Mouse (Mus musculus) limb, embryonic 15.5 days (tissue): ENCODE results near the gene Mindy1. TPM values are rescaled to one million over a fixed set of nuclear protein-coding genes. Genes with fewer than 3 reads are reported as not detected.

Experiments
- ATAC-seq: fragments of 200-750 bp; cut with Nextera tagmentation; 2 replicates; pipeline ENCODE4 v1.8.0; 2017; ENCODE audit warnings: low read depth, moderate TSS enrichment; ENCODE audit not compliant: insufficient number of reproducible peaks, low FRiP score, low TSS enrichment
- H3K27ac ChIP-seq: fragments of 300-500 bp; sonication (generic); 2 replicates; pipeline ENCODE4 v1.5.1; 2015; ENCODE audit warnings: moderate library complexity, mild to moderate bottlenecking, inconsistent platforms
- H3K27me3 ChIP-seq: fragments of 300-500 bp; sonication (generic); 2 replicates; pipeline ENCODE4 v1.6.1; 2015; ENCODE audit warnings: inconsistent platforms
- H3K36me3 ChIP-seq: fragments of 300-500 bp; sonication (generic); 2 replicates; pipeline ENCODE4 v1.6.1; 2015; ENCODE audit warnings: inconsistent platforms
- H3K4me1 ChIP-seq: fragments of 300-500 bp; sonication (generic); 2 replicates; pipeline ENCODE4 v1.6.1; 2015; ENCODE audit warnings: inconsistent platforms
- H3K4me2 ChIP-seq: fragments of 300-500 bp; sonication (generic); 2 replicates; pipeline ENCODE4 v1.6.1; 2015; ENCODE audit warnings: mild to moderate bottlenecking, inconsistent platforms
- H3K4me3 ChIP-seq: fragments of 300-500 bp; sonication (generic); 2 replicates; pipeline ENCODE4 v1.5.1; 2015; ENCODE audit warnings: mild to moderate bottlenecking, inconsistent platforms
- H3K9ac ChIP-seq: fragments of 300-500 bp; sonication (generic); 2 replicates; pipeline ENCODE4 v1.6.1; 2015; ENCODE audit warnings: inconsistent platforms
- H3K9me3 ChIP-seq: fragments of 300-500 bp; sonication (generic); 2 replicates; pipeline ENCODE4 v1.6.1; 2016; ENCODE audit warnings: inconsistent platforms
- WGBS: fragments of 180-500 bp; shearing (Covaris S2); methylation state at CpG from one replicate; pipeline ENCODE4 v1.1.7; 2015; 5-methylcytosine and 5-hydroxymethylcytosine counted together
- polyA plus RNA-seq: library from polyadenylated mRNA; unstranded; fragments of >200 nt; fragmentation: Nextera tagmentation; extraction: Ambion mirVana; gene quantifications from 2 replicates; pipeline ENCODE4 v1.2.1, GENCODE M21; 2015

Mindy1 gene
- polyA plus RNA-seq, 1 experiment from 2014 or later, result 53.1 TPM

DNA sequence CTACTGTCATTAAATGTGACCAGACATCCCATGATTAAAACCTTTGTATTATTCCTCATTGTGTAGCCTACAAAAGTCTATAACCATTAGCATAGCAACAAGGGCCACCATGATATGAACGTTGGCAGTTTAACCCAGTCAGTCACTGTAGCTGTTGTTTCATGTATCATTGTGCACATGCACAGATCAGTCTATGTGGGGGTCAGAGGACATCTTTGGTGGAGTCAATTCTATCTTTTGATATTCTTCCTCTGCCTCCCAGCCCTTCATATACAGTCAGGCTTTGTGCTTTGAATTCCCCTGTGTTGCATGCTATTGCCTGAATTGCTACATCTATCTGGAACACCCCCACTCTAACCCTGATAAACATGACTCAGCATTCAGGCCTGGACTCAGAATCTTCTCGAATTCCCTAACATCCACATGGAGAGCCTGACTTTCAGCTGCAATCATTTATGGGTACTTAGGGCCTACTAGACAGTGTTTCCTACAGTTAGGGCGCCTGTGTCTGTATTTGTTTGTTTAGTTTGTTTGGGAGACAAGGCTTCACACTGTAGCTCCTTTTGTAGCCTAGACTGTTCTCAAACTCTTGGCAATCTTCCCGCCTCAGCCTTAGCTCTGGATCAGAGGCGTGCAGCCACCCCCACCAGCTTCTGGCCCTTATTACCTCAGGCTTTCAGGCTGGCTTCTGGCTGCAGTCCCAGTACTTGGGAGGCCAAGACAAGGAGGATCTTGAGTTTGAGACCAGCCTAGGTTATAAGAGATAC, 34.5 kb upstream of the Mindy1 start:
- ATAC-seq, result no peak
- H3K4me3 ChIP-seq, result no peak overlapping the region
- H3K4me2 ChIP-seq, result no peak overlapping the region
- H3K27me3 ChIP-seq, result no peaks in the 10 kb centered on the region
- H3K9ac ChIP-seq, result no peak overlapping the region
- no peaks in the 10 kb centered on the region for H3K9me3 ChIP-seq
- no peaks in the 10 kb centered on the region for H3K4me1 ChIP-seq
- 77% methylated on average over 5 of the region's 5 CpGs for WGBS
- no peak overlapping the region for H3K27ac ChIP-seq
- H3K36me3 ChIP-seq, result 0 out of 2 replicates have a peak, but pooled peaks cover 2% of the 10 kb centered on the region

DNA sequence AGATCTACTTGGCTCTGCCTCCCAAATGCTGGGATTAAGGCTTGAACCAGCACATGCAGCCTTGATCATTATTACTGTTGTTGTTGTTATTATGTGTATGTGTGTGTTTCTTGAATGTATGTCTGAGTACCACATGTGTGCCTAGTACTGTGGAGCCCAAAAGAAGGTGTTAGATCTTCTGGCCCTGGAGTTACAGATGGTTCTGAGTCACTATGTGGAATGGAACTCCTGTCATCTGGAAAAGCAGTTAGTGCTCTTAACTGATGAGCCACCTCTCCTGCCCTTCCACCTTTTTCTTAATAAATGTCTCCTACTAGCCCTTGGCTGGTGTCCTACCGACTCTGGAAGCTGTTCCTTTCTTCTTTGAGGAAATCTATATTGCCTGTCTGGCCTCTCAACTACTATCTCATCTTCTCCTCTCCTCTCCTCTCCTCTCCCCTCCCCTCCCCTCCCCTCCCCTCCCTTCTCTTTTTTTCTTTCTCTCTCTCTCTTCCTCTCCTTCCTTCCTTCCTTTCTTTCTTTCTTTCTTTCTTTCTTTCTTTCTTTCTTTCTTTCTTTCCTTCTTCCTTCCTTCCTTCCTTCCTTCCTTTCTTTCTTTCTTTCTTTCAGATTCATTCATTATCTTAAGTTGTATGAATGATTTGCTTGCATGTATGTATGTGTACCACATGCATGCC, 33.3 kb upstream of the Mindy1 start:
- ATAC-seq, result no peak

DNA sequence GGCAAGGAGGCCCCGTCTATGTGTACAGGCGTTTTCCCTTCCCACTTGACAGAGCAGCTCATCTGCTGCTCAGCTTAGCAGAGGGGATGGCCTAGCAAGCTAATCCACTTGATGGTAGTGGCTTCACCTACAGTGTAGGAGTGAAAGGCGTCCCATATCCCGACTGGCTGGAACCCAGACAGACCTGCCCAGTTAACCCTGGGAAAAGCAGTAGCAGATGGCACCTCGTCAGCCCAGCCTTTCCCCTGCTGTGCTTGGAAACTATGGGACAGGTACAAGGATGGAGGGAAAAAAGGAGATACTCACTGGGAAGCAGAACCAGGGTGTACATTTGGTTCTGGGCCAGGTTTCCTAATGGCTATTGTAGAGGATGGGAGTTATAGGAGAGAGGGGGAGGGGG, 30.8 kb upstream of the Mindy1 start:
- 64% methylated on average over 5 of the region's 5 CpGs for WGBS
- peak overlapping the region; percentile 8; the same call in 1 of the 2 replicates for H3K27ac ChIP-seq

More for the DNA sequence above, 33.3 kb upstream of the Mindy1 start:
- no peak overlapping the region for H3K4me2 ChIP-seq
- H3K27ac ChIP-seq, result no peak overlapping the region; the same call in 1 of the 2 replicates
- H3K4me3 ChIP-seq, result no peak overlapping the region
- peaks cover 3% of the 10 kb centered on the region; the same call in 1 of the 2 replicates for H3K36me3 ChIP-seq
- no peak overlapping the region for H3K9ac ChIP-seq
- no peaks in the 10 kb centered on the region for H3K9me3 ChIP-seq
- no peaks in the 10 kb centered on the region for H3K4me1 ChIP-seq
- WGBS, result 53% methylated on average over 1 of the region's 1 CpGs
- H3K27me3 ChIP-seq, result no peaks in the 10 kb centered on the region

DNA sequence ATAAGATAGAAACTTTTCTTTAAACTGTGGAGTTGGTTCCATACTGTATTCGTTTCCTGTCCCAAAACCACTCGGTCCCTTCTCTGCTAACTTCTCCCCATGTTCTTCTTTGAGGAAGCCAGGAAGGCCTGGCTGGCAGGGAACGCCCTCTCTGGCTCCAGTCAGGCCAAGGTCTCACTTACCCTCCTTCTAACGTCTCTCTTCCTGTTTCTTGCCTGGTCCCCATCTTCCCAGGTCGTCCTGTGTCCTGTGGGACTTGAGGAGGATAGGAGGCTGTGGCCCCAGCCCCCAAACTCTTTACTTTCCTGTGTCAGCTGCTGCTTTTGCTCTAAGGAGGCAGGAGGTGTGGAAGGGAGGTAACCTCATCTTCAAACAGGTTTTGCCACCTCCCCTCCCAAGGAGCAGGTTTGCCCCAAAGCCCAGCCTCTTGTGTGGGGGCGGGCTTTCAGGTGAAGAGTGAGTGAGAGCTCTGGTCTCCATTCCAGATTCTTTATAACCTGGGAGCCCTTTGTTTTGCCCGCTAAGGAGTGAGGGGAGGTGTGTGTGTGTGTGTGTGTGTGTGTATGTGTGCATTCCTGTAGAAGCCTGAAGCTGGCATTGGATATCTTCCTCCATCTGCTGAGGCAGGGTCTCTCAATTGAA, 30.2 kb upstream of the Mindy1 start, which contains the start of gene Bnipl:
Bnipl (minus strand) TSS at position 411 of the 642 bp plus-strand sequence.
- 42% methylated on average over 7 of the region's 7 CpGs for WGBS
- Histone ChIP-seq H3K27ac (peak within 1 kb of the TSS; percentile 28), H3K9me3 (no peaks in the 10 kb centered on the region), H3K36me3 (peaks cover 26% of the 10 kb centered on the region), H3K4me2 (no peak within 1 kb of the TSS), H3K4me1 (no peaks in the 10 kb centered on the region), H3K27me3 (no peaks in the 10 kb centered on the region), H3K9ac (no peak within 1 kb of the TSS), H3K4me3 (0 out of 2 replicates have a peak within 1 kb of the TSS, but pooled peaks have one; percentile 1)
- ATAC-seq, result no peak

More for the DNA sequence above, 30.8 kb upstream of the Mindy1 start:
- H3K9me3 ChIP-seq, result no peaks in the 10 kb centered on the region
- no peaks in the 10 kb centered on the region for H3K27me3 ChIP-seq
- no peaks in the 10 kb centered on the region for H3K4me1 ChIP-seq
- H3K4me3 ChIP-seq, result no peak overlapping the region
- no peak for ATAC-seq
- H3K4me2 ChIP-seq, result no peak overlapping the region
- H3K9ac ChIP-seq, result no peak overlapping the region
- H3K36me3 ChIP-seq, result peaks cover 21% of the 10 kb centered on the region

DNA sequence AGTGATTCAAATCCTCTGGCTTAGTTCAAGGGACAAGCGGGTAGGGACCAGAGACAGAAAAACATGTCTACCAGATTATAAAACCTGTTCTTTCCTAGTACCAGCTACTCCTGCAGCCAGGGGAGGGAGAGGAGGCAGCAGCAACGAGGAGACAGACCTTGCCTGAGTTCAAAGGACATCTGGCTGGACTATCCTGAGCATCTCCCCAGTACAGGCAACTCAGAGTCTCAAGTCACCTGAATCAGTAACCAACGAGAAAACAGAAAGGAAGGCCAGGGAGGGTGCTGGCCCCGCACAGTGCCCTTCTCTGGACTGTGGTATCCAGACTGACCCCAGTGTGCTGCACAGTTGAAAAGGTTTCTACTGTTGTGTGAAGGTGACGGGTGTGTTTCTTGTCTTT, 24.2 kb upstream of the Mindy1 start:
- no peaks in the 10 kb centered on the region for H3K9me3 ChIP-seq
- H3K36me3 ChIP-seq, result peaks cover 69% of the 10 kb centered on the region
- no peak overlapping the region for H3K4me3 ChIP-seq
- 80% methylated on average over 5 of the region's 5 CpGs for WGBS
- no peaks in the 10 kb centered on the region for H3K4me1 ChIP-seq
- ATAC-seq, result no peak
- no peaks in the 10 kb centered on the region for H3K27me3 ChIP-seq
- no peak overlapping the region for H3K27ac ChIP-seq
- no peak overlapping the region for H3K4me2 ChIP-seq
- no peak overlapping the region for H3K9ac ChIP-seq

DNA sequence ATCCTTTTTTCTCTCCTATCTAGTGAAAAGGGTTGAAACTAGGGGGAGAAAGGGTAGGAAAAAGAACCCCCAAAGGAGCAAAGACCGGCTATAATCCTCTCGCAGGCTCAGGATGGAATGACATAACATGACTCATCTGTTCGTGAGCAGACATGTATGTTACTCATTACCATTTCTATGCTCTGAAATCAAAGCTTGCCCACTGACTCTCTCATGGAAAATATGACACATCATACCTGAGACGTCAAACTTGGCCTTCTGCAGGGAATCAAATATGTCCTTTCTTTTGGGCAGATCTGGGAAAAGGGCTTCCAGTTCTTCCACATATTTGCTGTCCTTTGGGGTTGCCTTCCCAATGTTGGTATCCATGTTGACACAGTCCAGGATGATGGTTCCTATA, 19.2 kb upstream of the Mindy1 start:
- Histone ChIP-seq H3K27ac (no peak overlapping the region), H3K4me1 (no peaks in the 10 kb centered on the region), H3K9me3 (no peaks in the 10 kb centered on the region), H3K27me3 (no peaks in the 10 kb centered on the region), H3K36me3 (peaks cover 67% of the 10 kb centered on the region), H3K4me2 (no peak overlapping the region), H3K4me3 (no peak overlapping the region), H3K9ac (no peak overlapping the region)
- no peak for ATAC-seq
- 77% methylated on average over 4 of the region's 4 CpGs for WGBS

DNA sequence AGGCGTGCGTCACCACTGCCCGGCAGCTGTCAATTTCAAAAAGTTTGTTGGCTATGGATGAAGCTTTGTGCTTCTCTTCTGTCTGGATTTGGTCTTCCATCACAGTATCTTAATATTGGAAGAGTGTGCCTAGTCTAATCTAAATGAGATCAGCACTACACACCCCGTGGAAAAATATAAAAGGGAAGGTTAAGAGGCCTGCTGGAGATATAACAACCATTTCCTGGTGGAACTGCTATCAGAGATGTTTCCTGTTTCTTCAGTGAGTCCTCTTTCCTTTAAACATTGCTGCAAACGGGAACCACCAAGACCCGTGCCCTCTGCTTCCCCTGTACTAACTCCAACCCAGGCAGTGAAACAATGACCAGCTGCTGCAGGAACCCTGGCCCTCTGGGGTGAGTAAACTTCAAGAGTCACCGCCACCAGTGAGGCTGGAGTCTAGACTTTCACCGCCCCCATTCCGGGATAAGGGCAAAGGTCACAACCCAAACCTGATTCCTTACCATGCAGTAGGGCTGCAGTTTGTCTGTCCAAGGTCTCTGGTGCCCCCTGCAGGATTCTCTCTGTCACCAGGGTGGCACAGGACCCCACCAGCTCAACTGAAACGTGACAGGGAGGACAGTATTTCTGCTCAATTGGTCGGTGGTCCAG, 17.9 kb upstream of the Mindy1 start:
- Histone ChIP-seq H3K4me2 (no peak overlapping the region), H3K36me3 (peaks cover 71% of the 10 kb centered on the region), H3K27ac (peak overlapping the region; percentile 33; the same call in 1 of the 2 replicates), H3K9ac (no peak overlapping the region), H3K4me1 (no peaks in the 10 kb centered on the region), H3K9me3 (no peaks in the 10 kb centered on the region), H3K4me3 (no peak overlapping the region), H3K27me3 (no peaks in the 10 kb centered on the region)
- 47% methylated on average over 11 of the region's 11 CpGs for WGBS
- no peak for ATAC-seq

DNA sequence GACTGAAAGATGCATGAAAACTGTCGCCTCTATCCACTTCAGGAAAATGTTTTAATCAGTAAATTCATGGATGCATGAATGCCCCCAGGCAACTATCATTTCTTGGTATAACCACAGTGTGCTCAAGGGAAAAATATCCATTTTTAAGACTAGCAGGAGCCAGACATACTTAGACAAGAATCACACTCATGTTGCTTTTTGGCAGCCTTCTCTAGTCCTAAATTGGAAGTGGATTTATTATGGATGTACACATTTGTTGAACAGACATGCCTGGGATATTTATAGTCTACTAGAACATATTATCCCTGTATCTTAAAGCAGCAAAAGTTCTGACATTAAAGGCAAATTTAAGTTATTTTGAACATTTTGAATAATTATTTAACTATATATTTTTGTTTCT, 16.4 kb upstream of the Mindy1 start:
- no peaks in the 10 kb centered on the region for H3K9me3 ChIP-seq
- no peaks in the 10 kb centered on the region for H3K4me1 ChIP-seq
- no peaks in the 10 kb centered on the region for H3K27me3 ChIP-seq
- H3K36me3 ChIP-seq, result peaks cover 69% of the 10 kb centered on the region
- no peak for ATAC-seq
- WGBS, result 71% methylated on average over 1 of the region's 1 CpGs
- H3K4me3 ChIP-seq, result no peak overlapping the region
- H3K27ac ChIP-seq, result no peak overlapping the region
- no peak overlapping the region for H3K9ac ChIP-seq
- H3K4me2 ChIP-seq, result no peak overlapping the region

DNA sequence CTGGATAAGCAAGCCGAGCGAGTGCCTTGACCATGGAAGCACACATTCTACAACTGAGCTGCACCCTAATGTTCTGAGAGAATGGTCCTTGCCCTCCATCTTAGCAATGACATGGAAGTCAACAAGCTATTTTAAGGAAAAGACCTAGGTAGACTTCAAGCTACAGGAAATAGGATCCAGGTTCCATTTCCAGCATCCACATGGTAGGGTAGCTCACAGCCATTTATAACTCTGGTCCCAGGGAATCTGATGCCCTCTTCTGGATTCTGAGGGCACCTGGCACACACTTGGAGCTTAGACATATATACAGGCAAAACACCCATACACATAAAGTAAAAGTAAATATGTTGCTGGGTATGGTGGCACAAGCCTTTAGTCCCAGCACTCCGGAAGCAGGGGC, 15.1 kb upstream of the Mindy1 start:
- Histone ChIP-seq H3K27ac (no peak overlapping the region), H3K4me1 (no peaks in the 10 kb centered on the region), H3K9ac (no peak overlapping the region), H3K36me3 (peaks cover 63% of the 10 kb centered on the region), H3K27me3 (no peaks in the 10 kb centered on the region), H3K4me3 (no peak overlapping the region), H3K4me2 (no peak overlapping the region), H3K9me3 (no peaks in the 10 kb centered on the region)
- WGBS, result 95% methylated on average over 3 of the region's 3 CpGs
- no peak for ATAC-seq

DNA sequence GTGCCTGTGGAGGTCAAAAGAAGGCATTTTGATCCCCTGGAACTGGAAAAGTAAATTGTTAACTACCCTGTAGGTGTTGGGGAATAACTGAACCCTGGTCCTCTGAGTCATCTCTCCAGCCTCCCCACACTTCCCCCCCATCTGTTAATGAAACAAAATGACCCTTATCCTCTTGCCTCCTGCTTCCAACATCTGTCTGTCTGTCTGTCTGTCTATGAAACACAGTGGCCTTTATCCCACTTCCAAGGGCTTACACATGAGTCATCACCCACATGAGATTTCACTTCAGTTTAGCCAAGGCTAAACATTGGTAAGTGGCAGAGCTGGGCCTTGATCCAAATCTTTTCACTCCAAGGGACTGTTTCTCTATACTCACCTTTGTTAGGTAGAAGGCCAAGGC, 13.3 kb upstream of the Mindy1 start:
- Histone ChIP-seq H3K9me3 (no peaks in the 10 kb centered on the region), H3K27me3 (no peaks in the 10 kb centered on the region), H3K36me3 (peaks cover 51% of the 10 kb centered on the region), H3K4me1 (no peaks in the 10 kb centered on the region), H3K9ac (no peak overlapping the region), H3K27ac (no peak overlapping the region), H3K4me2 (no peak overlapping the region), H3K4me3 (no peak overlapping the region)
- no peak for ATAC-seq

DNA sequence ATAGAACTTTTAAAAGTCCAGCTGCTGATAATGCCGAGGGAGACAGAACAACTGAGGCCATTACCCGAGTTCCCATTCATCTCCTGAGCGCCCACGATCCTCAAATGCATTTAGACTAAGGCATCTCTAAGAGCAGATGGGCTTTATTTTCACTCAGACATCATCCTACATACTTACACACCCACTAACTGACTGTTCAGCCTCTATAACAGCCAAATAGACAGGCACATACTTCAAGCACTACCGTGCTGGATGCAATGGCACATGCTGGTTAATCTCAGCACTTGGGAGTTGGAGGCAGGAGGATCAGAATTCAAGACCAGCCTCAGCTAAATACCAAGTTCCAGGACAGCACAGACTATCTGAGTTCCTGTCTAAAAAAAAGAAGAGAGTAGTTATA, 11.4 kb upstream of the Mindy1 start:
- Histone ChIP-seq H3K36me3 (peaks cover 35% of the 10 kb centered on the region), H3K9ac (no peak overlapping the region), H3K4me3 (no peak overlapping the region), H3K4me1 (no peaks in the 10 kb centered on the region), H3K9me3 (no peaks in the 10 kb centered on the region), H3K4me2 (no peak overlapping the region), H3K27ac (no peak overlapping the region), H3K27me3 (no peaks in the 10 kb centered on the region)
- 89% methylated on average over 5 of the region's 5 CpGs for WGBS
- ATAC-seq, result no peak
